Mouse (Mus musculus): ENCODE measurements around the gene Ppp1r13l. TPM values are rescaled to one million over a fixed set of nuclear protein-coding genes. Genes with fewer than 3 reads are reported as not detected.

The Ppp1r13l gene
- polyA plus RNA-seq, 1 experiment from 2014 or later = 15.2 TPM

DNA sequence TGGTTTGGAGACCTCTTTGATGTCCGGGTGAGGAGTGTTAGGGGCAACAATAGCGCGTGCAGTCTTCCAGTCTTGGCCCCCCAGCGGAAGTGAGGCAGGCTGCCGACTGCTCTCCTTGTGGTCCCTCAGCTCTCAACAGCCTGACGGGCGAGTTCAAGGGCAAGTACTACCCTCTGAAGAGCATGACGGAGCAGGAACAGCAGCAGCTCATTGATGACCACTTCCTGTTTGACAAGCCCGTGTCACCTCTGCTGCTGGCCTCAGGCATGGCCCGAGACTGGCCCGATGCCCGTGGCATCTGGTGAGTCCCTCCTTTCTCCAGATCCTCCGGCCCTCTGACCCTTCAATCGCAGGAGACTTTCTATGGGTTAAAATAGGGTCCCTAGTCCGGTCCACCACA is 57.0 kb downstream of the Ppp1r13l start:
- 0 out of 2 replicates have a peak, but pooled peaks cover 3% of the 10 kb centered on the region for H3K9me3 ChIP-seq (ENCODE audit: control insufficient read depth, low read length)
- peaks cover 15% of the 10 kb centered on the region for H3K27me3 ChIP-seq (ENCODE audit: control insufficient read depth, insufficient read depth, low read length)
- no peak for ATAC-seq (ENCODE audit: insufficient number of reproducible peaks, insufficient read depth, low FRiP score, low read depth)
- H3K9ac ChIP-seq (ENCODE audit: low read length) = no peak overlapping the region; the same call in 1 of the 2 replicates
- H3K27ac ChIP-seq (replicated peaks in 1 of 2; ENCODE audit: control insufficient read depth in 1 of 2, insufficient read depth in 1 of 2, low read depth in 2 of 2, low read length in 2 of 2) = no peak overlapping the region
- peaks cover 5 to 16% of the 10 kb centered on the region in 2 experiments; a peak in 2 of 4 replicates for H3K4me1 ChIP-seq (ENCODE audit: control insufficient read depth in 2 of 2, insufficient read depth in 2 of 2, low read length in 2 of 2)
- WGBS = 53% methylated on average over 15 of the region's 15 CpGs
- H3K4me2 ChIP-seq (ENCODE audit: low read length) = no peak overlapping the region
- no peak overlapping the region for H3K4me3 ChIP-seq (ENCODE audit: control insufficient read depth in 1 of 2, insufficient read depth in 1 of 2, low read depth in 1 of 2, low read length in 2 of 2)
- peaks cover 56% of the 10 kb centered on the region for H3K36me3 ChIP-seq (ENCODE audit: control insufficient read depth, insufficient read depth, low read length)

DNA sequence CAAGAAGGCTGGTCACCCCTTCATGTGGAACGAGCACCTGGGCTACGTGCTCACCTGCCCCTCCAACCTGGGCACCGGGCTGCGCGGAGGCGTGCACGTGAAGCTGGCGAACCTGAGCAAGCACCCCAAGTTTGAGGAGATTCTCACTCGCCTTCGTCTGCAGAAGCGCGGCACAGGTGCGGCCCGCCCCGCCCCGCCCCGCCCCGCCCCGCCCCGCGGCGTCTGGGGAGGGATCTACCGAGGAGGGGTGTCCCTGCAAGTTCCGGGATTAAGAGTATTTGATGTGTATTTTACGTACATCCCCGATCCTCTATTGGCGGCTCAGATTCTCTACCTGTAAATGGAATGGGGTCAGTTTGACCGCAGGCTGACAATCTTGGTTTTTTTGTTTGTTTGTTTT is 60.6 kb downstream of the Ppp1r13l start:
- no peak overlapping the region for H3K9ac ChIP-seq (ENCODE audit: low read length)
- H3K36me3 ChIP-seq (ENCODE audit: control insufficient read depth, insufficient read depth, low read length) = peaks cover 45% of the 10 kb centered on the region
- WGBS = 11% methylated on average over 28 of the region's 28 CpGs
- H3K4me1 ChIP-seq (ENCODE audit: control insufficient read depth in 2 of 2, insufficient read depth in 2 of 2, low read length in 2 of 2) = peaks cover 5 to 10% of the 10 kb centered on the region in 2 experiments; a peak in 2 of 4 replicates
- ATAC-seq (ENCODE audit: insufficient number of reproducible peaks, insufficient read depth, low FRiP score, low read depth) = no peak
- H3K27me3 ChIP-seq (ENCODE audit: control insufficient read depth, insufficient read depth, low read length) = peaks cover 15% of the 10 kb centered on the region
- H3K9me3 ChIP-seq (ENCODE audit: control insufficient read depth, low read length) = no peaks in the 10 kb centered on the region
- H3K4me3 ChIP-seq (ENCODE audit: control insufficient read depth in 1 of 2, insufficient read depth in 1 of 2, low read depth in 1 of 2, low read length in 2 of 2) = no peak overlapping the region
- no peak overlapping the region for H3K27ac ChIP-seq (replicated peaks in 1 of 2; ENCODE audit: control insufficient read depth in 1 of 2, insufficient read depth in 1 of 2, low read depth in 2 of 2, low read length in 2 of 2)
- no peak overlapping the region for H3K4me2 ChIP-seq (ENCODE audit: low read length)

- ATAC-seq (ENCODE audit: insufficient number of reproducible peaks, insufficient read depth, low FRiP score, low read depth) = peak; percentile 79
- peaks cover 15% of the 10 kb centered on the region for H3K27me3 ChIP-seq (ENCODE audit: control insufficient read depth, insufficient read depth, low read length)
- peak overlapping the region; percentile 60 for H3K4me2 ChIP-seq (ENCODE audit: low read length)
- peaks cover 5 to 10% of the 10 kb centered on the region in 2 experiments; a peak in 2 of 4 replicates for H3K4me1 ChIP-seq (ENCODE audit: control insufficient read depth in 2 of 2, insufficient read depth in 2 of 2, low read length in 2 of 2)
- H3K4me3 ChIP-seq (ENCODE audit: control insufficient read depth in 1 of 2, insufficient read depth in 1 of 2, low read depth in 1 of 2, low read length in 2 of 2) = peak overlapping the region; percentile 31 to 46
- 14% methylated on average over 40 of the region's 43 CpGs for WGBS
- H3K9ac ChIP-seq (ENCODE audit: low read length) = peak overlapping the region; percentile 39; the same call in 1 of the 2 replicates
- no peaks in the 10 kb centered on the region for H3K9me3 ChIP-seq (ENCODE audit: control insufficient read depth, low read length)
- H3K36me3 ChIP-seq (ENCODE audit: control insufficient read depth, insufficient read depth, low read length) = peaks cover 50% of the 10 kb centered on the region
- no peak overlapping the region for H3K27ac ChIP-seq (replicated peaks in 1 of 2; ENCODE audit: control insufficient read depth in 1 of 2, insufficient read depth in 1 of 2, low read depth in 2 of 2, low read length in 2 of 2)
These were observed 61.5 kb downstream of the Ppp1r13l start for GRCm38 (mm10) chr7:19420821-19421636.

GRCm38 (mm10) chr7:19423083-19423482 is 63.5 kb downstream of the Ppp1r13l start:
- ATAC-seq (ENCODE audit: insufficient number of reproducible peaks, insufficient read depth, low FRiP score, low read depth) = no peak
- H3K4me3 ChIP-seq (ENCODE audit: control insufficient read depth in 1 of 2, insufficient read depth in 1 of 2, low read depth in 1 of 2, low read length in 2 of 2) = no peak overlapping the region
- no peak overlapping the region for H3K4me2 ChIP-seq (ENCODE audit: low read length)
- H3K27ac ChIP-seq (replicated peaks in 1 of 2; ENCODE audit: control insufficient read depth in 1 of 2, insufficient read depth in 1 of 2, low read depth in 2 of 2, low read length in 2 of 2) = no peak overlapping the region
- peaks cover 3 to 10% of the 10 kb centered on the region in 2 experiments; a peak in 2 of 4 replicates for H3K4me1 ChIP-seq (ENCODE audit: control insufficient read depth in 2 of 2, insufficient read depth in 2 of 2, low read length in 2 of 2)
- peaks cover 52% of the 10 kb centered on the region for H3K36me3 ChIP-seq (ENCODE audit: control insufficient read depth, insufficient read depth, low read length)
- no peak overlapping the region for H3K9ac ChIP-seq (ENCODE audit: low read length)
- 88% methylated on average over 3 of the region's 3 CpGs for WGBS
- H3K27me3 ChIP-seq (ENCODE audit: control insufficient read depth, insufficient read depth, low read length) = peaks cover 15% of the 10 kb centered on the region
- no peaks in the 10 kb centered on the region for H3K9me3 ChIP-seq (ENCODE audit: control insufficient read depth, low read length)

- Histone ChIP-seq H3K9me3 (ENCODE audit: control insufficient read depth, low read length) (no peaks in the 10 kb centered on the region), H3K27me3 (ENCODE audit: control insufficient read depth, insufficient read depth, low read length) (peaks cover 14% of the 10 kb centered on the region), H3K9ac (ENCODE audit: low read length) (no peak overlapping the region), H3K4me3 (ENCODE audit: control insufficient read depth in 1 of 2, insufficient read depth in 1 of 2, low read depth in 1 of 2, low read length in 2 of 2) (no peak overlapping the region), H3K36me3 (ENCODE audit: control insufficient read depth, insufficient read depth, low read length) (peaks cover 55% of the 10 kb centered on the region), H3K4me1 (ENCODE audit: control insufficient read depth in 2 of 2, insufficient read depth in 2 of 2, low read length in 2 of 2) (peaks cover 3 to 10% of the 10 kb centered on the region in 2 experiments; a peak in 2 of 4 replicates), H3K27ac (replicated peaks in 1 of 2; ENCODE audit: control insufficient read depth in 1 of 2, insufficient read depth in 1 of 2, low read depth in 2 of 2, low read length in 2 of 2) (no peak overlapping the region), H3K4me2 (ENCODE audit: low read length) (no peak overlapping the region)
- no peak for ATAC-seq (ENCODE audit: insufficient number of reproducible peaks, insufficient read depth, low FRiP score, low read depth)
- 50% methylated on average over 4 of the region's 4 CpGs for WGBS
These were observed 64.5 kb downstream of the Ppp1r13l start for GRCm38 (mm10) chr7:19424051-19424450.

GRCm38 (mm10) chr7:19426349-19426748 is 66.8 kb downstream of the Ppp1r13l start:
- no peaks in the 10 kb centered on the region for H3K9me3 ChIP-seq (ENCODE audit: control insufficient read depth, low read length)
- ATAC-seq (ENCODE audit: insufficient number of reproducible peaks, insufficient read depth, low FRiP score, low read depth) = no peak
- H3K36me3 ChIP-seq (ENCODE audit: control insufficient read depth, insufficient read depth, low read length) = peaks cover 78% of the 10 kb centered on the region

GRCm38 (mm10) chr7:19426888-19427287 is 67.3 kb downstream of the Ppp1r13l start:
- Histone ChIP-seq H3K27ac (replicated peaks in 1 of 2; ENCODE audit: control insufficient read depth in 1 of 2, insufficient read depth in 1 of 2, low read depth in 2 of 2, low read length in 2 of 2) (no peak overlapping the region), H3K9me3 (ENCODE audit: control insufficient read depth, low read length) (no peaks in the 10 kb centered on the region), H3K4me2 (ENCODE audit: low read length) (no peak overlapping the region), H3K27me3 (ENCODE audit: control insufficient read depth, insufficient read depth, low read length) (no peaks in the 10 kb centered on the region), H3K9ac (ENCODE audit: low read length) (no peak overlapping the region), H3K4me3 (ENCODE audit: control insufficient read depth in 1 of 2, insufficient read depth in 1 of 2, low read depth in 1 of 2, low read length in 2 of 2) (no peak overlapping the region), H3K36me3 (ENCODE audit: control insufficient read depth, insufficient read depth, low read length) (peaks cover 79% of the 10 kb centered on the region), H3K4me1 (ENCODE audit: control insufficient read depth in 2 of 2, insufficient read depth in 2 of 2, low read length in 2 of 2) (no peaks in the 10 kb centered on the region)
- WGBS = 91% methylated on average over 6 of the region's 6 CpGs
- no peak for ATAC-seq (ENCODE audit: insufficient number of reproducible peaks, insufficient read depth, low FRiP score, low read depth)

More at GRCm38 (mm10) chr7:19426349-19426748, 66.8 kb downstream of the Ppp1r13l start:
- H3K4me3 ChIP-seq (ENCODE audit: control insufficient read depth in 1 of 2, insufficient read depth in 1 of 2, low read depth in 1 of 2, low read length in 2 of 2) = no peak overlapping the region
- 68% methylated on average over 6 of the region's 6 CpGs for WGBS
- H3K4me1 ChIP-seq (ENCODE audit: control insufficient read depth in 2 of 2, insufficient read depth in 2 of 2, low read length in 2 of 2) = 0 out of 4 replicates have a peak, but pooled peaks cover 0 to 3% of the 10 kb centered on the region in 2 experiments
- no peak overlapping the region for H3K27ac ChIP-seq (replicated peaks in 1 of 2; ENCODE audit: control insufficient read depth in 1 of 2, insufficient read depth in 1 of 2, low read depth in 2 of 2, low read length in 2 of 2)
- no peaks in the 10 kb centered on the region for H3K27me3 ChIP-seq (ENCODE audit: control insufficient read depth, insufficient read depth, low read length)
- no peak overlapping the region for H3K9ac ChIP-seq (ENCODE audit: low read length)
- H3K4me2 ChIP-seq (ENCODE audit: low read length) = no peak overlapping the region
